Mouse (Mus musculus): ENCODE data around the gene Map2k1.

The Map2k1 gene

GRCm38 (mm10) chr9:64249371-64249770 lies 4.1 kb downstream of the Map2k1 start:
- no peak for DNase-seq (ENCODE audit: low read depth)

- no peak for DNase-seq (ENCODE audit: low read depth)
Measured at GRCm38 (mm10) chr9:64242381-64242831, 11.0 kb downstream of the Map2k1 start.

GRCm38 (mm10) chr9:64240681-64241080 lies 12.8 kb downstream of the Map2k1 start:
- no peak for DNase-seq (ENCODE audit: low read depth)

GRCm38 (mm10) chr9:64240116-64240515 lies 13.3 kb downstream of the Map2k1 start:
- DNase-seq (ENCODE audit: low read depth) = no peak

GRCm38 (mm10) chr9:64236056-64236455 lies 17.4 kb downstream of the Map2k1 start:
- no peak for DNase-seq (ENCODE audit: low read depth)

- no peak for DNase-seq (ENCODE audit: low read depth)
Measured at GRCm38 (mm10) chr9:64234768-64235435, 18.5 kb downstream of the Map2k1 start, which contains the start of gene Uchl4. Gene Uchl4 (plus strand): TSS chr9:64235201.

GRCm38 (mm10) chr9:64233656-64234055 lies 19.8 kb downstream of the Map2k1 start:
- DNase-seq (ENCODE audit: low read depth) = no peak

GRCm38 (mm10) chr9:64232257-64232957 lies 21.0 kb downstream of the Map2k1 start:
- no peak for DNase-seq (ENCODE audit: low read depth)

- DNase-seq (ENCODE audit: low read depth) = no peak
Measured at GRCm38 (mm10) chr9:64231674-64232073, 21.8 kb downstream of the Map2k1 start.

- no peak for DNase-seq (ENCODE audit: low read depth)
Measured at GRCm38 (mm10) chr9:64231171-64231570, 22.3 kb downstream of the Map2k1 start.

- DNase-seq (ENCODE audit: low read depth) = no peak
Measured at GRCm38 (mm10) chr9:64228972-64229371, 24.5 kb downstream of the Map2k1 start.

GRCm38 (mm10) chr9:64227736-64228135 lies 25.7 kb downstream of the Map2k1 start:
- no peak for DNase-seq (ENCODE audit: low read depth)

- DNase-seq (ENCODE audit: low read depth) = no peak
Measured at GRCm38 (mm10) chr9:64225805-64226204, 27.6 kb downstream of the Map2k1 start.

- no peak for DNase-seq (ENCODE audit: low read depth)
Measured at GRCm38 (mm10) chr9:64222098-64222497, 31.3 kb downstream of the Map2k1 start.

- no peak for DNase-seq (ENCODE audit: low read depth)
Measured at GRCm38 (mm10) chr9:64221480-64221879, 32.0 kb downstream of the Map2k1 start.

- DNase-seq (ENCODE audit: low read depth) = no peak
Measured at GRCm38 (mm10) chr9:64220603-64221002, 32.8 kb downstream of the Map2k1 start.

- DNase-seq (ENCODE audit: low read depth) = no peak
Measured at GRCm38 (mm10) chr9:64219772-64220420, 33.5 kb downstream of the Map2k1 start.

- DNase-seq (ENCODE audit: low read depth) = no peak
Measured at GRCm38 (mm10) chr9:64219305-64219704, 34.1 kb downstream of the Map2k1 start.

GRCm38 (mm10) chr9:64217887-64218286 lies 35.5 kb downstream of the Map2k1 start:
- DNase-seq (ENCODE audit: low read depth) = no peak

GRCm38 (mm10) chr9:64216641-64217040 lies 36.8 kb downstream of the Map2k1 start:
- no peak for DNase-seq (ENCODE audit: low read depth)

- DNase-seq (ENCODE audit: low read depth) = no peak
Measured at GRCm38 (mm10) chr9:64216090-64216489, 37.3 kb downstream of the Map2k1 start.

GRCm38 (mm10) chr9:64214452-64214851 lies 39.0 kb downstream of the Map2k1 start:
- DNase-seq (ENCODE audit: low read depth) = no peak

GRCm38 (mm10) chr9:64207509-64208084 lies 45.8 kb downstream of the Map2k1 start:
- DNase-seq (ENCODE audit: low read depth) = no peak

Data from c-Kit-positive CD71-positive TER-119-negative erythroid progenitor cells, embryonic 14.5 days (primary cell).